Mouse (Mus musculus) heart, embryonic 13.5 days (tissue): ENCODE measurements at regions not wholly inside any gene's neighbourhood (a gene's known extent, or its start where the extent isn't known, plus 50 kb on each side); places are given as distances from the start of the nearest gene placed in this dataset.

Experiments used
- ATAC-seq: fragments of 200-750 bp; cut with Nextera tagmentation; 2 replicates; pipeline ENCODE4 v1.8.0; 2017; ENCODE audit warnings: moderate TSS enrichment; ENCODE audit not compliant: insufficient number of reproducible peaks, low FRiP score, low TSS enrichment; ENCODE audit errors: extremely low read depth
- H3K27ac ChIP-seq: fragments of 300-500 bp; sonication (generic); replicated peaks from 2 replicates; pipeline ENCODE4 v1.5.1; 2015; ENCODE audit warnings: moderate library complexity, mild to moderate bottlenecking, inconsistent platforms
- H3K27me3 ChIP-seq: fragments of 300-500 bp; sonication (generic); replicated peaks from 2 replicates; pipeline ENCODE4 v1.6.1; 2015; ENCODE audit warnings: mild to moderate bottlenecking, inconsistent platforms
- H3K36me3 ChIP-seq: fragments of 300-500 bp; sonication (generic); 2 replicates; pipeline ENCODE4 v1.6.1; 2015; ENCODE audit warnings: mild to moderate bottlenecking, inconsistent platforms
- H3K4me1 ChIP-seq: fragments of 300-500 bp; sonication (generic); 2 replicates; pipeline ENCODE4 v1.6.1; 2015; ENCODE audit warnings: inconsistent platforms
- H3K4me2 ChIP-seq: fragments of 300-500 bp; sonication (generic); 2 replicates; pipeline ENCODE4 v1.6.1; 2015; ENCODE audit warnings: inconsistent platforms, mild to moderate bottlenecking, moderate library complexity
- H3K4me3 ChIP-seq: fragments of 300-500 bp; sonication (generic); 2 replicates; pipeline ENCODE4 v1.5.1; 2015; ENCODE audit warnings: moderate library complexity, mild to moderate bottlenecking, inconsistent platforms
- H3K9ac ChIP-seq: fragments of 300-500 bp; sonication (generic); 2 replicates; pipeline ENCODE4 v1.6.1; 2015; ENCODE audit warnings: inconsistent platforms, mild to moderate bottlenecking, moderate library complexity
- H3K9me3 ChIP-seq: fragments of 300-500 bp; sonication (generic); 2 replicates; pipeline ENCODE4 v1.6.1; 2016; ENCODE audit warnings: inconsistent platforms
- WGBS: fragments of 180-500 bp; shearing (Covaris S2); methylation state at CpG from one replicate; pipeline ENCODE4 v1.1.7; 2015; ENCODE audit warnings: mixed read lengths; 5-methylcytosine and 5-hydroxymethylcytosine counted together

DNA sequence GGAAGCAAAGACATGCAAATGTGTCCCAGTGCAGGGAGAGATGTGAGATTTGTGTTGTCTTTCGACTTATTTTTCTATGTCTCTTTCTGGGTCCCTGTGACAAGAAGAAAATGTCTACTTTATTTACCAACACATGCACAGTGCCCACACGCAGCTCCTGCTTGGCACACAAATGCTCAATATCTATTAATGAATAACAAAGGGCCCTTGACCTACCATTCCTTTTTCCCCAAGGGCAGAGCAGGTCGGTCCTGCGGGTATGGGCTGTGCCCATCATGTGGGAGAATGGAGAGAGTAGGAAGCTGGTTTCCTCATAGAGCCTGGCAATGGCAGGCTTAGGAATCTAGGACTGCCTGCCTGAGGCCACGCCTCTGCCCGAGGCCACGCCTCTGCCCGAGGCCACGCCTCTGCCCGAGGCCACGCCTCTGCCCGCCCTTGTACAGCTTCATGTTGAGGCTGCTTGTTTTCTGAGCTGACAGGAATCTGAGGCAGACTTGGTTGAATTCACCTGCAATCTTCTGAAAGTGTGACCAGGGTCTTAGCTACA, 98.8 kb upstream of the Ankrd28 start:
- no peak overlapping the region for H3K27ac ChIP-seq
- H3K9me3 ChIP-seq: peaks cover 9% of the 10 kb centered on the region; the same call in 1 of the 2 replicates
- H3K9ac ChIP-seq: no peak overlapping the region
- H3K4me2 ChIP-seq: no peak overlapping the region
- no peaks in the 10 kb centered on the region for H3K27me3 ChIP-seq
- WGBS: 47% methylated on average over 12 of the region's 12 CpGs
- peaks cover 36% of the 10 kb centered on the region for H3K4me1 ChIP-seq
- no peak for ATAC-seq
- no peak overlapping the region for H3K4me3 ChIP-seq
- no peaks in the 10 kb centered on the region for H3K36me3 ChIP-seq

GRCm38 (mm10) chr14:31930367-31930766, 98.4 kb upstream of the Galnt15 start:
- no peak for ATAC-seq
- Histone ChIP-seq H3K4me2 (peak overlapping the region; percentile 24), H3K9ac (no peak overlapping the region), H3K4me3 (no peak overlapping the region), H3K27ac (peak overlapping the region; percentile 81), H3K9me3 (peaks cover 9% of the 10 kb centered on the region; the same call in 1 of the 2 replicates), H3K27me3 (no peaks in the 10 kb centered on the region), H3K36me3 (no peaks in the 10 kb centered on the region), H3K4me1 (peaks cover 44% of the 10 kb centered on the region)
- WGBS: 35% methylated on average over 9 of the region's 9 CpGs

GRCm38 (mm10) chr14:31931971-31932370, 96.8 kb upstream of the Galnt15 start:
- WGBS: 72% methylated on average over 5 of the region's 5 CpGs
- no peak overlapping the region for H3K4me3 ChIP-seq
- no peak overlapping the region for H3K9ac ChIP-seq
- H3K9me3 ChIP-seq: no peaks in the 10 kb centered on the region
- H3K36me3 ChIP-seq: no peaks in the 10 kb centered on the region
- no peaks in the 10 kb centered on the region for H3K27me3 ChIP-seq
- no peak overlapping the region for H3K4me2 ChIP-seq
- H3K4me1 ChIP-seq: peaks cover 47% of the 10 kb centered on the region
- no peak for ATAC-seq
- H3K27ac ChIP-seq: 0 out of 2 replicates have a peak overlapping the region, but pooled peaks have one; percentile 43

GRCm38 (mm10) chr14:31933441-31933840, 95.3 kb upstream of the Galnt15 start:
- no peaks in the 10 kb centered on the region for H3K27me3 ChIP-seq
- peaks cover 47% of the 10 kb centered on the region for H3K4me1 ChIP-seq
- ATAC-seq: no peak
- WGBS: 5% methylated on average over 9 of the region's 9 CpGs
- H3K9ac ChIP-seq: peak overlapping the region; percentile 79
- no peaks in the 10 kb centered on the region for H3K36me3 ChIP-seq
- H3K4me2 ChIP-seq: peak overlapping the region; percentile 74
- H3K4me3 ChIP-seq: peak overlapping the region; percentile 52
- H3K9me3 ChIP-seq: no peaks in the 10 kb centered on the region
- no peak overlapping the region for H3K27ac ChIP-seq

DNA sequence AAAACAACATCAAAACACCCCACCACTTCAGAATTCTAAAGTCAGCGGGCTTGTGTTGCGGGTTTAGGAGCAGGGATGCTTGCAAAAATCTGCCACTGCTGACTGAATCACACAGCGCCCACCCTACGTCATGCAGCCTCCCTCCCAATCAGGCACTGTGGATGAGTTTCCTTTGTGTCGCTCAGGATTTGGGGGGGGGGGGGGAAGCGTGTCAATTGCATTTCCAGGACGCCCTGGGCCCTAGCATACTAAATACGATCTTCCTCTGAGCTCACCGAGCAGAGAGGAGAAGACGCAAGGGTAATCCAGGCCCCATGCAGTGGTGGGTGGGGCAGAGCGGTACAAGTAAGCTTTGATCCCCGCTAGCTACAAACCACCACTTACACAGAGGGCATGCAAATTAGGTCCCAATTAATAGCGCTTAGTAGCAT, 94.9 kb upstream of the Galnt15 start:
- Histone ChIP-seq H3K4me2 (peak overlapping the region; percentile 74), H3K4me1 (peaks cover 47% of the 10 kb centered on the region), H3K27me3 (no peaks in the 10 kb centered on the region), H3K9ac (peak overlapping the region; percentile 79), H3K9me3 (no peaks in the 10 kb centered on the region), H3K36me3 (no peaks in the 10 kb centered on the region), H3K27ac (0 out of 2 replicates have a peak overlapping the region, but pooled peaks have one; percentile 48), H3K4me3 (peak overlapping the region; percentile 52)
- WGBS: 2% methylated on average over 12 of the region's 13 CpGs
- peak; percentile 42 for ATAC-seq

DNA sequence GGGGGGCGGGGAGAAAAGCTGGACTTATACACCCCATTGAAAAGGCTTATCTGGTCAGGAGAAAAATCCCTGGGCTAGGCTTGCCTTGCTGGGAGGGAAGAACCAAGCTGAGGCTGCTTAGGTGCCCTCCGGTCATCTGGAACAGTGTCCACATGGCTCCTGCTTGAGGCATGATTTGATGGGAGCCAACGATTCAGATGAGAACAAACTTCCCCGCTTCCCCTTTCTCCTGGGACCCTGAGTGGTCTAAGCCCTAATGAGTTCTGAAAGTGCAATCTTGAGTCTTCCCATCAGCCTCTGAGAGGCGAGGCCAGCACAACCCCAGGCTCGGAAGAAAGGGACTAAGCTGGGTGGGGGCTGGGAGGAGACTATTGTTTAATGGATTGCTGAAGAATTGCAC, 94.5 kb upstream of the Galnt15 start:
- H3K9me3 ChIP-seq: no peaks in the 10 kb centered on the region
- no peak for ATAC-seq
- H3K4me3 ChIP-seq: peak overlapping the region; percentile 52
- peaks cover 46% of the 10 kb centered on the region for H3K4me1 ChIP-seq
- H3K4me2 ChIP-seq: peak overlapping the region; percentile 74
- H3K27ac ChIP-seq: peak overlapping the region; percentile 48
- H3K36me3 ChIP-seq: no peaks in the 10 kb centered on the region
- WGBS: 3% methylated on average over 5 of the region's 6 CpGs
- H3K27me3 ChIP-seq: no peaks in the 10 kb centered on the region
- peak overlapping the region; percentile 79 for H3K9ac ChIP-seq

- 14% methylated on average over 3 of the region's 3 CpGs for WGBS
- no peak overlapping the region for H3K27ac ChIP-seq
Observed at GRCm38 (mm10) chr14:31934771-31935170, 94.0 kb upstream of the Galnt15 start.

GRCm38 (mm10) chr14:31935411-31935810, 93.4 kb upstream of the Galnt15 start:
- Histone ChIP-seq H3K27ac (0 out of 2 replicates have a peak overlapping the region, but pooled peaks have one; percentile 1), H3K4me2 (no peak overlapping the region), H3K36me3 (no peaks in the 10 kb centered on the region), H3K4me3 (no peak overlapping the region), H3K27me3 (no peaks in the 10 kb centered on the region), H3K9me3 (no peaks in the 10 kb centered on the region), H3K4me1 (peaks cover 35% of the 10 kb centered on the region), H3K9ac (no peak overlapping the region)
- no peak for ATAC-seq
- 47% methylated on average over 3 of the region's 3 CpGs for WGBS

More at GRCm38 (mm10) chr14:31934771-31935170, 94.0 kb upstream of the Galnt15 start:
- Histone ChIP-seq H3K4me3 (peak overlapping the region; percentile 52; the same call in 1 of the 2 replicates), H3K9ac (no peak overlapping the region), H3K4me1 (peaks cover 42% of the 10 kb centered on the region), H3K36me3 (no peaks in the 10 kb centered on the region), H3K4me2 (peak overlapping the region; percentile 74), H3K9me3 (no peaks in the 10 kb centered on the region), H3K27me3 (no peaks in the 10 kb centered on the region)
- no peak for ATAC-seq

DNA sequence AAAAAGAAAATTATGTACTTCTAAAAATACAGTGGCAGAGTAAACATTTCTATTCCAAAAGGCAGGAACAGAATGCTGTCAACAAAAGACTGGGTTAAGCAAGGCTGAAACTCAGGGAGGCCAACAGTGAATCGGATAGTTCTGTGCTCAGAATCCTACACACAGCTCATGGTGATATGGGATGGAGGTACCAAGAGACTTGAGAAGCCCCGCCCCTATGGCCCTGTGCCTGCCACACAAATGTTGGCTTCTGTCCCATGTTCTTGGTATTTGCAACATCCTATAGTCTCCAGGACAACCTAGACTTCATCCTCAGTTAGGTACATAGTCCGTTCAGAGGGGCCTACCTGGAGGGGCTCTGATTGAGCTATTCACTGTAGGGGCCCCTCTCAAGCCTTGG, 92.2 kb upstream of the Galnt15 start:
- no peaks in the 10 kb centered on the region for H3K27me3 ChIP-seq
- H3K4me3 ChIP-seq: no peak overlapping the region
- H3K4me2 ChIP-seq: no peak overlapping the region
- 86% methylated on average over 3 of the region's 3 CpGs for WGBS
- H3K36me3 ChIP-seq: no peaks in the 10 kb centered on the region
- no peak overlapping the region for H3K27ac ChIP-seq
- H3K4me1 ChIP-seq: peaks cover 25% of the 10 kb centered on the region
- ATAC-seq: no peak
- no peak overlapping the region for H3K9ac ChIP-seq
- H3K9me3 ChIP-seq: no peaks in the 10 kb centered on the region

DNA sequence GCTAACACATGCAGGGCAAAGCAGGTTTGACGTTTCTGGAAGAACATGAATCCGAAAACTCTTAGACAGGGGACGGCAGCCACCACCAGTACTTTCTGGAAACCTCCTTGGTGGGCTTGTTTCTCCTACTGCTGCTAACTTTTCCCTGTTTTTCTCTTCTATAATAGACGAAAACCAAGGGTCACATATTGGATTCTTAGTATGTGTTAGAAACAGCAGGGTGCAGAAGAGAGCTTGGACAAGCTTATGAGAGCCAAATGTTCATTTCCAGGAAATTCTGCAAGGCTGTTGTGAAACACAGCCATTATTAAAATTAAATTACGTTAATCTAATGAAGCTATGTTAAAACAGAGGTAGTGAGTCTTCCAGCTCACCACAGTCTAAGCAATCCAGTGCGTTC, 87.9 kb upstream of the Galnt15 start:
- Histone ChIP-seq H3K4me1 (peaks cover 17% of the 10 kb centered on the region), H3K27ac (no peak overlapping the region), H3K27me3 (no peaks in the 10 kb centered on the region), H3K4me3 (no peak overlapping the region), H3K9me3 (no peaks in the 10 kb centered on the region), H3K4me2 (no peak overlapping the region), H3K36me3 (no peaks in the 10 kb centered on the region), H3K9ac (no peak overlapping the region)
- 74% methylated on average over 6 of the region's 6 CpGs for WGBS
- ATAC-seq: no peak

- Histone ChIP-seq H3K9me3 (no peaks in the 10 kb centered on the region), H3K36me3 (no peaks in the 10 kb centered on the region), H3K4me3 (no peak overlapping the region), H3K4me2 (no peak overlapping the region), H3K27ac (no peak overlapping the region), H3K4me1 (peaks cover 26% of the 10 kb centered on the region), H3K9ac (no peak overlapping the region), H3K27me3 (no peaks in the 10 kb centered on the region)
- 55% methylated on average over 3 of the region's 3 CpGs for WGBS
- ATAC-seq: no peak
Observed at GRCm38 (mm10) chr14:31942266-31942960, 86.4 kb upstream of the Galnt15 start.

DNA sequence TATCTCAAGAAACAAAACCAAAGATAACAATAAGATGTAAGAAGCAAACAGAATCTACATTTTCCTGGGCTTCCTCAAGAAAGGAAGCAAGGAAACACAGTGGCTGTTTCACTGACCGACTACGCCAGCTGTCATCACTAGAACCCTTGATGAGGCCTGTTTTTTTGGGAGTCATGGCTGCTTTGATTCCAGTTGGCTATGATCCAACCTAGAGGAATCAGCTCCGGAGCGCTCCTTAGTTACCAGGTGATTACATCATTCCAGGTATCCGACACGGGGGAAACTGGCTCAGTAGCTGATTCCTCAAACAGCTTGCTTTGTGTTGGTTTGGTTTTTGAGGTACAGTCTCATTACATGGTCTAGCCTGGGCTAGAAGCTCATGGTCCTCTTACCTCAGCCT, 84.1 kb upstream of the Galnt15 start:
- no peak for ATAC-seq
- Histone ChIP-seq H3K27me3 (no peaks in the 10 kb centered on the region), H3K36me3 (no peaks in the 10 kb centered on the region), H3K4me1 (peaks cover 30% of the 10 kb centered on the region), H3K9ac (no peak overlapping the region), H3K27ac (peak overlapping the region; percentile 69), H3K4me2 (0 out of 2 replicates have a peak overlapping the region, but pooled peaks have one; percentile 26), H3K4me3 (no peak overlapping the region), H3K9me3 (no peaks in the 10 kb centered on the region)
- WGBS: 50% methylated on average over 6 of the region's 6 CpGs
